Mouse (Mus musculus): ENCODE data around the gene Eif3d.
"Not testable (repeated sequence)": the region's sequence is repeated elsewhere in the genome, so short reads cannot be mapped to it uniquely, and the experiment has no call there.

The Eif3d gene

DNA sequence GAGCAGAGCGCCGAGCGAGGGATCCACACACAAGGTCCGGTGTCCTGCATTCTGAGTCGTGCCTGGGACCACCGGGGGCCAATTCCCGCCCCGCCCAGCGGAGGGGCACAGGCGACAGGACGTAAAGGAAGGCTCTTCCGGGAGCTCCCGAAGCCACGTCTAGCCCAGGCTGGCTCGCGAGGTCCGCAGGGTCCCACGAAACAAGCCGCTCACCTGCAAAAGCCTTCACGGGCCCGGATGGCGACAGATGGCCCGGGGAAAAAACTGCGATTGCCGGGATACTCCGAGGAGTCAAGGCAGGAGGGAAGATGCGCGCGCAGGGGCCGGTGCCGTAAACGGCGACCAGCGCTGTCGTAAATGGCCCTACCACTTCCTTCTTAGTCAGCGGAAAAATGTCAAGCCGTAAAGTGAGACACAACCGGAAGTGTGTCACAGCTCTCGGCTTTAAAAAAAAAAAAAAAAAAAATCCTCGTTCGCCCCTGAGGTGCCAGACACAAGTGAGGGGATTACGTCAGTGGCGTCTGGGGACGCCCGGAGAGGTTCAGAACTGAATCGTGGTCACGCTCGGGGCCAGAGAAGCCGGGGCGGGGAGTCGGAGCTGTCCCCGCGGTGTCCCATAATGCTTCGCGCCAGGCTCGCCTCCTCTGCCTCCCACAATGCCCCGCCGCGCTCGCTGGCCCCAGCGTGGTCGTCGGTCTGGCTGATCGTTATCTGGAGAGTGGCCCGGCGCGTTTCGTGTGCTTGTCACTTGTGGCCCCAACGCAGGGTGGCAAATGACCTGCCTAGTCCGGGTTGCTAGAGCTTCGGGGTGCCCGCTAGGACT, at the start of gene Eif3d:
Gene Eif3d (minus strand): TSS at position 344 of the 823 bp plus-strand sequence.
- DNase-seq (ENCODE audit: inconsistent ontology term) = peak; percentile 96

DNA sequence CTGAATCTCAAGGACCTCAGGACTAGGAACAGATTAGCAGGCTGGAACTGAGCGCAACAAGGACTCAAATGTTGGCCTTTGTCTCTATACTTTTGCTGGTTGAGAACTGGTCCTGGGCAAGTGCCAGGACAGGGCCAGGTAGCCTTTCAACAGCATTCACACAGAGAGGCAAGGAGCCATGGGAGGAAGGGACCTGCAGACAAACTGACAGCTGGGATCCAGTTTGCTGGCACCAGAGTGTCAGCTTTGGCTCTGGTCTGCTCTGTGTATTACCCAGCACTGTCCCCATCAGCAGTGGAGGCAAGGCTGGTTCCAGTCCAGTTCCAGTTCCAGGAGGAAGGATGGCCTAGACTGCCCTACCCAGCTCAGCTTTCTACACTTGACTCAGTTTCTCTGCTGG, 43.4 kb upstream of the Eif3d start:
- no peak for DNase-seq (ENCODE audit: inconsistent ontology term)

DNA sequence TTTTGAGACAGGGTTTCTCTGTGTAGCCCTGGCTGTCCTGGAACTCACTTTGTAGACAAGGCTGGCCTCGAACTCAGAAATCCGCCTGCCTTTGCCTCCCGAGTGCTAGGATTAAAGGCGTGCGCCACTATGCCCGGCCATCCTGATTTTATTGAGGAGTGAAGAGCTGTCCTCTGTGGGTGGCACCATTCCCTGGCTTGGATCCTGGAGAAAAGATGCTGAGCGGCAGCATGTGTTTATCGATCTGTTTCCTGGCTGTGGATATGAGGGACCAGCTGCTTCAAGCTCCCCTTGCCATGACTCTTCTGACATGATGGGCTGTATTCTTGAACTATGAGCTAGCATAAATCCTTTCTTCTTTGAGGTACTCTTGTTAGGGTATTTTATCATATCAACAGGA, 37.6 kb upstream of the Eif3d start:
- not testable (repeated sequence) for DNase-seq (ENCODE audit: inconsistent ontology term)

DNA sequence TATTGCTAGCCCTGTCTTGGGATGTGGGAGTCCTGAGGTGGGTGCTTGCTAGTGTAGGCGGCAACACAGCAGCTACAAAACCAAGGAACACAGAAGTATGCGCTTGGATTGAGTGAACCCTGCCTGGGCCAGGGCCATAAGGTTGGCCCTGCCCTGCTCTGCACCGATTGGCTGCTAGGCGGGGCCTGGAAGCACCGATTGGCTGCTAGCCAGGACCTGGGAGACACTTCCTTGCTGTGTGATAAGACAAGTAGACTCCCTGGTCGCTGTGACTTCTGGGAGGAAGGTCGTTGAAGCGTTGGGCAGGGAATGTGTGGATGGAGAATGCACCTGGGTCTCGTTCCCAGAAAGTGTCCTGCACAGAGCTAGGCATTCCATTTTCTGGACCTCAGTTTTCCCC, 33.3 kb upstream of the Eif3d start:
- no peak for DNase-seq (ENCODE audit: inconsistent ontology term)

DNA sequence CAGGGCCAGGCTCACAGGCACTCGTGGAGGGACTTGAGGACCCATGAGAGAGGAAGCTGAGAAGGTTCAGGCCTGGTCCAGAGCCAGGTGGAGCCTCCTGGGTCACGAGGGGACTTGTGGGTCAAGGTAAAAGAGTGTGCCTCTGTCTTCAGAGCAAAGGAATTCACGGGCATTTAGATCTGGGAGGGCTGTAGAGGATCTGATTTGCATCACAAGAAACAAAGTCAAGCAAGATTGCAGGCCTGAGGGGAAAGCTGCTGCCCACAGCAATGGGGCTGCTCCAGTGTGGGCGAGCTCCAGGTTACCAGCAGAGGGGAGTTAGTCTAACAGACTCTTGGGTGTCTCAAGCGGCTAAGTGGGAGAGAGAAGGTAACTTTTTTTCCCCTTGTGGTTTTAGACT, 30.8 kb upstream of the Eif3d start:
- DNase-seq (ENCODE audit: inconsistent ontology term) = no peak

DNA sequence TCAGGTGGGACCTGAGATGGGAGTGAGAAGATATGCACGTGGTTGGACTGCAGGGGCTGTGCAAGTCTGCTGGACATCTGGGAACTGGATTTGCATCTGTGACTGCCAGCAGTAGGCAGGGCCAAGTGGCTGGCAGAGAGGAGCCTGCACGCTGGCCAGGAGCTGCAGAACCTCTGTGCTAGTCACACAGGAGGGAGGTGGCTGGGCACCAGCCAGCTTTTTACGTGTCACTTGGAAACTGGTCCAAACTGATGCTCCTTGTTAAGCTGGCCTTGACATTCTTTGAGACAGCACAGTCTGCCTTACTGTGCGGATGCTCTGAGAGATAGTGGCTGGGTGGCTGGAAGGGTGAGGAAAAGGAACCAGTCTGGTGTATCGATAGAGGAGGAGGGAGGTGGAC, 17.9 kb upstream of the Eif3d start:
- peak; percentile 3 for DNase-seq (ENCODE audit: inconsistent ontology term)

DNA sequence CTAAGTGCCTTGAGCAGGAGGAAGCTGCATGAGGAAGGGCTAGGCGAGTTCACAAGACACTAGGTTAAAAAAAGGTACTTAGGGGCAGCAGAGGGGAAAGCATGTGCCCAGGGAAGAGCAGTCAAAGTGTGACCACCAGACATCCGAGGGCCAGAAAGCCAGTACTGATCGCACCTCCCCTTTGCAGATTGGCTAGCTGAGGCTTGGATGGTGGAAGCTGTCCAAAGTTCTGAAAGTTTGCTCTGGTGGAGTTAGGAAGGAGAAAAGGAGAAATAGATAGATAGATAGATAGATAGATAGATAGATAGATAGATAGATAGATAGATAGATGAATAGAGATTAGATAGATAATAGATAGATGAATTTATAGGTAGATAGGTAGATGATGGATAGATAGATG, 12.8 kb upstream of the Eif3d start:
- DNase-seq (ENCODE audit: inconsistent ontology term) = no peak

DNA sequence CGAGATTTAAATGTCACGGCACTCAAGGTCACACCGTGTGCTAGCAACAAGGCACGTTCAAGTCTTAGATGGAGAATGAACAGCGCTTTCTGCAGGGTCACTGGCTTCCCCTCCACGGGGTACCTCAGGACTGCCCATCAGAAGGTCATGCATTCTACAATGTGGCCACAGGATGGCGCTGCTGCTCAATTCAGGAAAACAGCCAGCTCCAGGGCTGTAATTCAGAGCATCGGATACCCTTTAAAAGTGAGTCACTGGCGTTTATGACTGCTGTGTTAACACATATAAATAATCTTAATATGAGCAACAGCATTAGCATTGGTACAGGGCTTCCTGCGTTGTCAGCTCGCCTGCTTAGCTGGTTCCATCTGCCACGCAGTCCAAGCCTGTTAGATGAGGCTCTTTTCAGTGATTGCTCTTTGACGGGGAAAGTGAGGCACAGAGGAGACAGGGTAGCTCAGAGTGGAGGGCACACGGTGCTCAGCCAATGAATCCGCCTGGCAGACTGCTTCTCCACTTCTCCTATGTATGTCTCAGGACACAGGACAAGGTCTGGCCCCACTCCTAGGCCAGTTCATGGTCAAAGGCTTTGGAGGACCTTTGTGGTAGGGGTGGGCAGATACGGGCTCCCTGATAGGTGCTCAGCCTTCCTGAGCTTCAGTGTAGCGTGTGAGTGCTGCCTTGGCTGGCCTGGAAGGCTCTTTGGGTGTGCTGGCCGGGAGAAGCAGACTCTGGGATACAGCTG, 11.8 kb upstream of the Eif3d start:
- peak; percentile 39 for DNase-seq (ENCODE audit: inconsistent ontology term)

DNA sequence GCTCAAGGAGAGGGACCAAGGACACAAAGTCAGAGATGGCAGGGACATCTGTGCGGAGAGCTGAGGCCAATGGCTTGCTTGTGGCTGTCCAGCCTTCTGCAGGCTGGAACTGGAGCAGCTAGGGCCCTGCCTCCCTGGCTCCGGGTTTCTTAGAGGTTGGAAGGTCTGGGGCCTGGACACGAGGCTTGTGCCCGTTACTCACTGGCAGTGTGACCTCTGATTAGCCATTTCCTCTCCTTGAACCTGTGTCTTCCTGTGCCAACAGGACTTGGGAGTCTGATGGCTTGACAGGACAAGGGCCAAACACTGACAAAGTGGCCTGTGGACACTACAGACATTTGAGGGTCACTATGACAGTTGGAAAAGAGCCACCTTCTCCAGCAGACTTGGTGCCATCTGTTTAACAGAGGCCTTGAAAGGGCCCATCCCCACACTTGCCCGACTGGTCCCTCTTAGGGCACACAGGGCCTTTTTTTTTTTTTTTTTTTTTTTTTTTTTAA, 10.6 kb upstream of the Eif3d start:
- no peak for DNase-seq (ENCODE audit: inconsistent ontology term)

DNA sequence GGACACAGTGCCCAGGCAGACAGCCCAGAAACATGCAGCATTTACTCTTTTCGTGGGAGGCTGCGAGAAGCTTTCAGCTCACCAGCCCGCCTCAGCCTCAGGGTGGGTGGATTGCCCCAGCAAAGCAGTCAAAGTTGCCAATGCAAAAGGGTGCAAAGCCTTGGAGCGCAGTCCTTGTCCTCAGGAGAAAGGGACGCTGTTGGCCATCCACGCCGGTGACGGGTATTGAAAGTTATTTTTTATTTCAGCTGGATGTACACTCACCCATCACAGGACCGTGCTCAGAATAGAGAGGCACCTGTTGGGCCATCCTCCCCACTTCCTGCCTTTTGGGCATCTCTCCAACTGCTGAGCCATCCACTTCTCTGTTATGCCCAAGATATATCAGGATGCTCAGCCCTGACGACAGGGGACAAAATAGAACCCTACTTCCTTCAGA, 8.8 kb upstream of the Eif3d start:
- DNase-seq (ENCODE audit: inconsistent ontology term) = no peak

DNA sequence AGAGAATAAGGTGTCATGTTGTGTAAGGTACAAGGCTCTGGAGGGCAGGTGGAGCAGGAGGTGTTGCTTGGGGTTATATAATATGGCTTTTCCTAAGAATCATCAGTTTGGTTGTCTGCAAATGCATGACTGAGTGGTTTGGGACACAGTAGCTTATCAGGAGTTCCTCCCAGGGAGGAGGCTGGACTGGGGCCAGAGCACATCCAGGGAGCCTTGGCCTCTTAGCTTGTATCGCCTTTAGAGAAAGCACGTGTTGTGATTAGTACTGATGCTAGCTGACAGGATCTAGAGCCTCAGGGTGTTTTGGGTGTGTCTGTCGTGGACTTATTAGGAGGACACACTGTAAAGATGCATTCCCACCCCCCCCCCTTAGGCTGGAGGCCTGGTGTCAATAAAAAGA, 7.0 kb upstream of the Eif3d start:
- no peak for DNase-seq (ENCODE audit: inconsistent ontology term)

DNA sequence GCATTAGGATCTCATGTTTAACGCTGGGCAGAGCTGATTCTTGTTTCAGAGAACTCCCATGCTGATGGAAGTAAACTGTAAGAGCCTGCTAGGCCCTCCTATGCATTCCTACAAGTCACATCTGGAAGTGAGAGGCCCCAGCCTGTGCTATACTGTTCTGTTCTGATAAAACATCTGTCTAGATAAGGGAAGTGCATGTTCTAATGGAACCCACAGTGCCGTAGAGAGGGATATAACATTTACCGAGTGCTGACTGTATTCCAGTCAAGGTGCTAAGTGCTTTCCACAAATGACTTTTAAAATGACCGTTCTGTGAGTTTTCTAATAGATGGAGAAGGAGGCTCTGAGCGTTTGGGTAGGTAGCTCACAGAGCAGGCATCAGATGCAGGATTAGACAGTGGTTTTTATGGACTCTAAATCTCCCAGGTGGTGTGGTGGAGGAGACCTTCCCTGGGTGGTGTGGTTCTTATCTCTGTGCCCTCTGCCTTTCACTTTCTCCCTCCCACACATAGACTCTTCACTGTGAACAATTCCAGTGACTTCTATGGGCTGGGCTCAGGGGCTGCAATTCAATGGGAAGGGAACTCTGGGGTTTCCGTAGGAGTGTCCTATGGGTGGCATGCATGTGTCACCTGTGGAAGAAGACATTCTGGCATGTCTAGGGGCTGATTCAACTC, 3.7 kb upstream of the Eif3d start:
- DNase-seq (ENCODE audit: inconsistent ontology term) = no peak

DNA sequence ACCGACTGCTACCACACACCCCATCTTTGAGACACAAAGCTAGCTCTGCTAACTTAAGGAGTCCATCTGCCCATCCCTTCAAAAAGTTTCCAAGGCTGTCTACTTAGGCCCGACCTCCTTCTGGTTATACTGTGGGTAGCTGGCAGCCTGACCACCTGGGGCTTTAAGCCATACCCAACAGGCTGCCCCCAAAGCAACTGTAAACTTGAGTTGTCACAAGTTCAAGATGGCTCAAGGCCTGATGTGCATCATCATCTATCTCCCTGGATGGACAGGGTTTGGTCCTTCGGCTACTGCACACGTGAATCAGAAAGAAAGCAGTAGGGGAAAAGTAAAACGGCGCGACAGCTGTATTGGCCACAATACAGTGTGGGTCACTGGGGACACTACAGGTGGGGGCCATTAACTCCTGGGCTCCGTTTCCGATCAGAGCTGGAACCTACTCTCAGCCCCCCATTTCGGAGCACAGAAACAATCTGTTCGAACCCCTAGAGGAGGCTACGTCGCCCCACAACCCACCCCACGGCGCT, 608 bp downstream of the Eif3d start:
- peak; percentile 37 for DNase-seq (ENCODE audit: inconsistent ontology term)

DNA sequence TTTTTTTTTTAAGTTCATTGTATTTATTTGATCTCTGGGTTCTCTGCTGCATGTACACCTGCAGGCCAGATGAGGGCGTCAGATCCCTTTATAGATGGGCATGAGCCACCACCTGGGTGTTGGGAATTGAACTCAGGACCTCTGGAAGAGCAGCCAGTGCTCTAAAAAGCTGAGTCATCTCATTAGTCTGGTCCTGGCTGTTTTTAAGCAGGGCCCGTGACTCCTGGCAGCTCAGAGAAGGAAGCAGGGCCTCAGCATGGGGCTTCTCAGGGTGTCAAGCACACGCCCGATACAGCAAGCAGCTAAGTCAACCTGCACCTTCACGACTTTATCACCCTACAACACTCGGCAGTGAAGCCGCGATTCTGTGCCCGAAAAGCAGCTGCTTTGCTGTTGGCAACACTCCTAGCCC, 5.5 kb downstream of the Eif3d start:
- no peak for DNase-seq (ENCODE audit: inconsistent ontology term)

DNA sequence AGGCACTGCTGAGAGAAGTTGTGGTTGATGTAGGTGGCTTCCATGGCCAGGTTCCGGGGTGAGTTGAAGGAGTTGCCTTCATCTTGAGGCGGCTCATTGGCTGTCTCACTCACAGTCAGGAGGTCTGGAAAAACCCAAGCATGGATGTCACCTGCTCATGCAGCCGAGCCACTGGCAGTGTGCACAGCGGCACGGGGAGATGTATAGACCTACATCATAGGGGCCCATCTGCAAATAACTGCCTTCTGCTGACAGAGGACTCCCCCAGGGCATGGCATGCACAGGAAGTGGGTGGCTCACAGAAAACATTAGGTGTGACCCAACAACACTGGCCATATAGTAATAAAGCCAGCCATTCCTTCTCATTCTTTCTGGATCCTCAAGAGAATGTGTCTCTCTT, 8.2 kb downstream of the Eif3d start:
- no peak for DNase-seq (ENCODE audit: inconsistent ontology term)

DNA sequence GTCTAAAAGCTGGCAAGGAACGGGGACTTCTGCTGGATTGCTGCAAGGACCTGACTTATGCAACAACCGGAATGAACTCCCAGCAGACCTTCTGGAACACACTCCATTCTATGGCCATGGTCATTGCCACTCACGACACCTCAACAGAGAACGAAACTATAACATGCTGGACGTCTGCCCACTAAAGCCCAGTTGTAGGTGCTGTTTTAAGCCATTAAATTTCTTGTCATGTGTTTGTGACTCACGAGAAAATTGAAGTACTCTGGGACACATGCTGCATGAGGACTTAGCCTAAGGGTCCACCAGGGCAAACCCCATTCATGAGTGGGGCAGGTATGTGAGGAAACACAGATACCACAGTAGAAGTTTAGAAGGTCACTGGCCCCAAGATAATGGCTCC, 9.9 kb downstream of the Eif3d start:
- DNase-seq (ENCODE audit: inconsistent ontology term) = no peak

DNA sequence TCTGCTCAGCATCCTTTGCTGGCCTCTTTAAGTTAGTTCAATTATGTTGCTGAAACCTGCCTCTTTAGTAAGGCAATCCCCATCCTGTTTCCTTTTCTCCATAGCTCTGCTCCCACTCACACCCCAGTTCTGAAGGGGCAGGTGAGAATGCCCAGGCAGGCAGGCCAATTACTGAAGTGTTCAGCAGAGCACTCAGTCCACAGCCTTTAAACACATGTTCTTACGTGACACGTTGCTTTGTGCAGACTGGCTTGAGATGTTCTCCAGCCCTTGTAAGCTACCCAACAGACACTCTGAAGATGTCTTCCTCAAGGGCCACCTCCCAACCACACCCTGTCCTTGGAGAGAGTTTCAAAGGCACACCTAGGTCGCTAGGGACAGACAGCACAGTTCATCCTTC, 12.5 kb downstream of the Eif3d start:
- DNase-seq (ENCODE audit: inconsistent ontology term) = no peak

DNA sequence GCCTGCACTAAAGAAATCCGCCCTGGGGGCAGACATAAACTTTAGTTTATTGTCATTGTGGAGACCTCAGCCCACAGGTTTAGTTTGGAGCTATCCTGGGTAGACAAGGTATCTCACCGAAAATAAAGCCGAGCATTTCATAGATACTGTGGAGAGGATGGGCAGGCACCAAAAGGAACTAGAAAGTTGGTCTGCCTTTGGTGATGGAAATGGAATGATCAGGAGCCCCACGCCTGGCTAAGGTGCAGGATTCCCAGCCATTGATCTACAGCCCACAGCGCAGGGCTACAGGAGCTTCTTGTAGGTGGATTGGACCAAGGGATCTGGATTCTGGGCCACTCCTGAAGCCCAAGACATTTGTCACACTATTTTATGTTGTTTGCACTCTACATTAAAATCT, 13.0 kb downstream of the Eif3d start:
- DNase-seq (ENCODE audit: inconsistent ontology term) = no peak

DNA sequence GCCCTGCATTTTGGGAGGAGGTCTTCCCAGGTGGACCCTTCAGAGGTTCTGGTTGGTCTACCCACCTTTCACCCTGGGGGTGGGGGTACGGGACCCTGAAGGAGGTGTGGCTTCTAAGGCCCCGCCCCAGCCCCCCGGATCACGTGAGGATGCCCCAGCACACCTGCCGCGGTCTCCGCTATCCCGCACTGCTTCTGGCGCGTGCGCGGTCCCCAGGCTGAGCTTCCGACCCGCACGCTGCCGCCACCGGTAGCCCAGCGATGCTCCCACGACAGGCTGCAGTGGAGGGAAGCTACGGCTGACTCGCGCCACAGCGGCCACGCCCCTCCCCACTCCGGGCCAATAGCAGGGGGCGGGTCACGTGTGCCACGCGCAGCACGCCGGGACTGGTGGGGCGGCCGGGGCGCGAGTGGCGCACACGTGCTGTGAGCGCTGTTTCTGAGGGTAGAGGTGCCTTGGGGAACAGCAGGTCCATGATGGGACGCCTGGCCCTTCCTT, 14.2 kb downstream of the Eif3d start, which contains the start of gene Foxred2:
Gene Foxred2 (minus strand): TSS at position 319 of the 498 bp plus-strand sequence.
- peak; percentile 92 for DNase-seq (ENCODE audit: inconsistent ontology term)

DNA sequence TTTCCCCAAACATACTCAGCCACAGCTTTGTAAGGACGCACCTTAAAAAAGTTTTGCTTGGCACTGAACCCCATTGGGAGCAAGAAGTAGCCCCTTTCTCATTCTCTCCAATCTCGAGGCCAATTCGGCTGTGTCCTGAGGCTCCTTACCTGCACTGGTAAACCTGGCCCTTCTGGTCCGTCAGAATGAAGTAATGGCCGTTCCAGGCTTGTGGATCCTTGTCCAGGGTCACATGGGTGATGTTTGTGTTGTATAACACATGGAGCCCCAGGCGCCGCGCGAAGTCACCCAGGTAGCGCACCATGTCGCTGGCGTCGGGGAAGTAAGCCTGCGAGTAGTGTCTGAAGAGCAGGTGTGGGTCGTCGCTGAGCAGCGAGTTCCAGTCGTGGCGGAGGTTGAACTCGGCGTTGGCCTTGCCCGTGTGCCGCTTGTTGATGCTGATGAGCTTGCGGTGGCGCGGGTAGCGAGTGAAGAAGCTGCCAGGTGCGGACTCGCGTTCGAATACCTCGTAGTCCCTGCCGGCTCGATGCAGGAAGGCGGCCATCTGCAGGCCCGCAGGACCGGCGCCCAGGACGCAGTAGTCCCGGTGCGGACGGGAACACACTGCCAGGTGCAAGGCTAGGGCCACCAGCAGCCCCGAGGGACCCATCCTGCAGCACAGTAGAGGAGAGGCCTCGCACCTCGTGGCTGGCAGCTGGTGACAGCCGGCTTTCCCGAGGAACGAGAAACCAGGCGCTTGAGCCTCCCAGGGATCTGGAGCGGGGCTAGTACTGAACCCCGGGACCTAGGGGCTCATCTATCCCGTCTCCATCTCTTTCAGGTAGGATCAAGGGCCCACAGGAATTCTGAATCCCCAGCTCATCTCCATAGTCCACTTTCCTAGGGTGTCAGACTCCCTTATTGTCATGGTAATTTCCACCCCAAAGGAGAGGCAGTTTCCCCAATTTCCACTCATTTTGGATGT, 14.9 kb downstream of the Eif3d start:
- DNase-seq (ENCODE audit: inconsistent ontology term) = peak; percentile 8

DNA sequence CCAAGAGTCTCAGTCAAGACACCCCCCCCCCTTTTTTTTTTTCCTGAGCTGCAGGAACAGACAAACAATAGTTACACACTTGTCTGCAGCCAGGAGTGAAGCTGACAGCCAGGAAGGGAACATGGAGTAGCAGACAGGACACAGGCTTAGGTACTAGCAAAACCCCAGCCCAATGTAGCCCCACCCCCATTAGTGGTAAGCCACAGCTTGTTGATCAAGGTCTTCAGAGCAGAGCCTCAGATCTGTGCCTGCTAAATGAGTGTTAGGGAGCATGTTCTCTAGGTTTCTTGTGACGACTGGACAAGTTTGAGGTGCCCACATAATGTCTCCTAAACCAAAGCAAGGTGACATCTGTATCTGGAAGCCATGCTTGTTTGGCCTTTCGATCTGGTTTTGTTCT, 16.3 kb downstream of the Eif3d start:
- DNase-seq (ENCODE audit: inconsistent ontology term) = no peak

Measured in Muller cell, postnatal 12 days (primary cell).